Mouse (Mus musculus): Measurements from ENCODE around the gene Bcl9. TPM values are rescaled to one million over a fixed set of nuclear protein-coding genes. Genes with fewer than 3 reads are reported as not detected.

Gene Bcl9
- polyA plus RNA-seq, 1 experiment from 2014 or later = 86.4 TPM

DNA sequence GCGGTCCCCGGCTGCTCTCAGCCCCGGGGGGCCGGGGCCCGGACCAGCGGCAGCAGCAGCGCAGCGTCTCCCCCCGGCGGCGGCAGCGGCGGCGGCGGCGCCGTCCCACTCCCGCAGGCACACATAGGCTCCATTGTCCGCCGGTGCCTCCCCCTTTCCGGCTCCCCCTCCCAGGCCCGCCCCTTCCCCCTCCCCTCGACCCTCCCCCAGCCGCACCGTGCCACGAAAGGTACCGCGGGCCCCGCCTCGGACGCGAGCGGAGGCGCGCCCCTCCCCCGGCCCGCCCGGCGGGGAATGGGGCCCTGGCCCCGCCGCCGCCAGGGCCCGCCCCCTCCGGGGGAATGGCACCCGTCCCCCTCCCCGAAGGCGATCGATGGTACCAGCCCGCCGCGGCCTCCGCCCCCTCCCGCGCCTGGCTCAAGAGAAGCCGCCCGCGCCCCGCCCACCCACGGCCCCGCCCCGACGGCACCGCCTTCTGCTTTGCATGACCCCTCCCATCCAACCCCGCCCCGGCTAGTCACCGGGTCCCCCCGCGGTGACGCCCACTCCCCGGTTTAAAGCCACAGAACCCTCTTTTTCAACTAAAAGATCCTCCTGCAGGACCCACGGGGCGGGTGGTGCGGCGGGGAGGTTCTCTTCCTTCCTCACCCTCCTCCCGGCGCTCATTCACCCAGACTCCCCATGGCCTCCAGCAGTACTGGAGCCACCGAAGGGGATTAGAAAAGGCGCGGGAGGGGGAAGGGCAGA is 70.3 kb downstream of the Bcl9 start:
- H3K9ac ChIP-seq = peak overlapping the region; percentile 92
- 1% methylated on average over 32 of the region's 79 CpGs for WGBS
- peak overlapping the region; percentile 95 for H3K27ac ChIP-seq
- peak; percentile 91 for ATAC-seq (ENCODE audit: low FRiP score)
- H3K9me3 ChIP-seq = no peaks in the 10 kb centered on the region
- peak overlapping the region; percentile 75 for H3K4me2 ChIP-seq
- peak overlapping the region; percentile 79 for H3K4me3 ChIP-seq
- no peaks in the 10 kb centered on the region for H3K27me3 ChIP-seq
- H3K4me1 ChIP-seq (replicated peaks) = peaks cover 46% of the 10 kb centered on the region
- H3K36me3 ChIP-seq = peaks cover 11% of the 10 kb centered on the region; the same call in 1 of the 2 replicates

DNA sequence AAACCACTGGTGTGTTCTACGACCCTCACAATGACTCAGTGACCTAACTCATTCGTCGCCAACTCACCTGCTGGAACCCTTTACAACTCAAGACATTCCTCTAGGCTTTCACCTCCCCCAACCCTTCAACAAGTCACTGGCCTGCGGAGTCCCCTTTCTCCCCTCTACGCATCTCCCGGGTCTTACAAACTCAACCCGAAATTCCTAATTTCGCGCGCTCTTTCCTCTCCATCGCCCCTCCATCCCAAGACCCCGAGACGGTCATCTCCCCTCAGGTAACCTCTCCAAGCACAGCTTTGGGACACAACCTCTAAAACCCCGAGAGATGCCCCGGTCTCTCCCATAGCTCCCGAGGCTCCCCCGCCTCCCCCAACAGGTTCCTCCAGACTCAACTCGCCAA is 71.0 kb downstream of the Bcl9 start:
- H3K4me3 ChIP-seq = peak overlapping the region; percentile 79
- H3K27ac ChIP-seq = peak overlapping the region; percentile 95
- WGBS = 1% methylated on average over 18 of the region's 18 CpGs
- peak overlapping the region; percentile 92 for H3K9ac ChIP-seq
- H3K27me3 ChIP-seq = no peaks in the 10 kb centered on the region
- H3K36me3 ChIP-seq = peaks cover 14% of the 10 kb centered on the region; the same call in 1 of the 2 replicates
- H3K4me1 ChIP-seq (replicated peaks) = peaks cover 46% of the 10 kb centered on the region
- H3K9me3 ChIP-seq = no peaks in the 10 kb centered on the region
- peak overlapping the region; percentile 75 for H3K4me2 ChIP-seq
- peak; percentile 34; the same call in 1 of the 2 replicates for ATAC-seq (ENCODE audit: low FRiP score)

DNA sequence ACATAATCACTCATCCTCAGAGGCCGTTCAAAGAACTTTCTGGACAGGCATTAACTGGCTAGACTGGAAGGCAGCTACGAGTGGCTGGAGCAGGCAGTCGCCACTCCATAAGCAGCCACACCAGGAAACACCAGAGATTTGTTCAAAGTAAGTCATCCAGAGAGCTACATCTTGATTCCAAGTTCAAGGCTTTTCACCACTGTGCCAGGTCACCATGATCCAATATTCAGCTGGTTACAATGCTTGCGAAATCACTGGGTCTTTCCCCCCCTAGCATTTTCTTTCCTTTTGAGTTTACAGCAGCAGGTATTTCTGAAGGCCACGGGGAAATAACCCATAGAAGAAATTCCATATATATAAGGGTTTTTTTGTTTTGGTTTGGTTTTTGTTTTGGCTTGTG is 72.5 kb downstream of the Bcl9 start:
- Histone ChIP-seq H3K36me3 (peaks cover 25% of the 10 kb centered on the region), H3K4me2 (no peak overlapping the region), H3K9me3 (no peaks in the 10 kb centered on the region), H3K4me3 (no peak overlapping the region), H3K27me3 (no peaks in the 10 kb centered on the region), H3K4me1 (replicated peaks) (peaks cover 46% of the 10 kb centered on the region), H3K9ac (no peak overlapping the region), H3K27ac (no peak overlapping the region)
- ATAC-seq (ENCODE audit: low FRiP score) = no peak
- 79% methylated on average over 5 of the region's 5 CpGs for WGBS

DNA sequence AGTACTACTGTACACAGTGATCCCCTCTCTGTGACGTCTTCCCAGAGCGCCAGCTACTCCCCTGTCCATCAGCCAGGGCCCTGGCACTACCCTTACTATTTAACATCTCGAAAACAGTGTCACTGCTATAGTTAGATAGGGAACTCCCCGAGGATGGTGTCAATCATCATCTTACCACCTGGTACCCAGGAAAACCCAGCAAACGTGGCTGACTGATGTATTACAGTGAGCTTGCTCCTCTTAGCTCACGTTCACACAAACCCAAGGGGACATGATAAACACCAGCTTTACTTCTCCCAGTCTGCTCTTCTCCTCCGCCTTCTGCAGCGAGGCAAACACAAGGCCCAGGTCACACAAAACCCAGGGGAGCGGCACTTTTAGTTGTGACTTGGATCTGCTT is 74.5 kb downstream of the Bcl9 start:
- H3K36me3 ChIP-seq = peaks cover 42% of the 10 kb centered on the region
- ATAC-seq (ENCODE audit: low FRiP score) = no peak
- WGBS = 61% methylated on average over 9 of the region's 9 CpGs
- no peak overlapping the region for H3K4me3 ChIP-seq
- no peaks in the 10 kb centered on the region for H3K9me3 ChIP-seq
- no peak overlapping the region for H3K9ac ChIP-seq
- no peaks in the 10 kb centered on the region for H3K27me3 ChIP-seq
- H3K27ac ChIP-seq = no peak overlapping the region
- H3K4me2 ChIP-seq = no peak overlapping the region
- peaks cover 41% of the 10 kb centered on the region for H3K4me1 ChIP-seq (replicated peaks)

DNA sequence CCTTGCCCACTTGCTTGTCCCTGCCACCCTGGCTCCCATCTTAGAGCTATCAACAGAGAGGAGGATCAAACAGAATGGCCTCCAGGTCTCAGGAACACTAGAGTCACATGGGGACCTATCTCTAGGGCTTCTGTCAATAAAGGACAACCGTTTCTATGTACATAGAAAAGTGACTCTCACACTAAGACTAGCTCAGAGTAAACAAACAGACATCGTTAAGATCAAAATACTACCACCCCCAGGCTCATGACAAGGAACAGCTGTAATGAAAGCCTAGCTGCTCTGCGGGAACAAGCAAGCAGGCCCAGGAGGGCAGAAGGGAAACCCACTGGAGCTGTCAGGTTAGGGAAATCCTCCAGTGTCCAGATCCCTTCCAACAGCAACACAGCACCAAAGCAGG is 82.2 kb downstream of the Bcl9 start:
- ATAC-seq (ENCODE audit: low FRiP score) = no peak
- Histone ChIP-seq H3K36me3 (peaks cover 86% of the 10 kb centered on the region), H3K4me1 (replicated peaks) (peaks cover 12% of the 10 kb centered on the region), H3K4me3 (no peak overlapping the region), H3K4me2 (no peak overlapping the region), H3K27ac (no peak overlapping the region), H3K9ac (no peak overlapping the region), H3K9me3 (no peaks in the 10 kb centered on the region), H3K27me3 (no peaks in the 10 kb centered on the region)
- WGBS = 83% methylated on average over 3 of the region's 3 CpGs

DNA sequence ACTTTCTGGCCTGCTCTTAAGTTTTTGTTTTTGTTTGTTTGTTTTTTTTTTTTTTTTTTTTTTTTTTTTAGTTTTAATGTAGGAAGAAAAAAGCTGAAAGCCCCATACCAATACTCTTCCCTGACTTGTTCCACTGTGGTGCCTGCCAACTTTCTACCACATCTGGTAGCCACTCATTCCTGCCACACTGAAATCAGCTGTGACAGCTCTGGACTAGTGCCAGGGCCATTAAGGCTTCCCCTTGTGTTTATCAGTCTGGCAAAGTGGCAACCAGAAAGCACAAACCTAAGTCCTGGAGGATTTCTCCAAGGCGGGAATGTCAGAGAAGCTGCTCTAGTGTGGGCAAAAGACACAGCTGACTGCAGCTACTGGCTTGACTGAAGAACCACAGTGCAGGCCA is 83.3 kb downstream of the Bcl9 start:
- Histone ChIP-seq H3K4me1 (replicated peaks) (peaks cover 12% of the 10 kb centered on the region), H3K27ac (0 out of 2 replicates have a peak overlapping the region, but pooled peaks have one; percentile 31), H3K4me3 (no peak overlapping the region), H3K9ac (no peak overlapping the region), H3K36me3 (peaks cover 86% of the 10 kb centered on the region), H3K9me3 (no peaks in the 10 kb centered on the region), H3K27me3 (no peaks in the 10 kb centered on the region), H3K4me2 (no peak overlapping the region)
- no peak for ATAC-seq (ENCODE audit: low FRiP score)
- 57% methylated on average over 1 of the region's 1 CpGs for WGBS

DNA sequence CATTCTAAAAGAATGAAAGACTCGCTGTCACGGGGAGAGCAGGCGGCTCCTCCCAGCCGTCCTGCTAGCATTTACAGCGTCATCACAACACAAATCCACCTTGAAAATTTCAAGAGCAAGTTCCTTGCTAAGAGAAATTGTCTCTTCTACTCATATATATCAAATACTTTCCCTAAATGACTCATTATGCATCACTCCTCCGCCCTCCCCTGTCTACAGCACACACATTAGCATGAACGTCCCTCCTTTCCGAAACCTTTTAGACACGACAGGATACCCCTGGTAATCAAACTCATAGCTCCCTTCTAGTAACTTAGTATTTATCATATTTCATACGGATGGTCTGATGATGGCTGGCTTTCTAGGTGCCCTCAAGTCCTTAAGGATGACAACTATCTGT is 83.8 kb downstream of the Bcl9 start:
- Histone ChIP-seq H3K36me3 (peaks cover 86% of the 10 kb centered on the region), H3K27me3 (no peaks in the 10 kb centered on the region), H3K27ac (no peak overlapping the region), H3K9me3 (no peaks in the 10 kb centered on the region), H3K9ac (no peak overlapping the region), H3K4me1 (replicated peaks) (peaks cover 12% of the 10 kb centered on the region), H3K4me3 (no peak overlapping the region), H3K4me2 (no peak overlapping the region)
- no peak for ATAC-seq (ENCODE audit: low FRiP score)
- WGBS = 92% methylated on average over 10 of the region's 10 CpGs

DNA sequence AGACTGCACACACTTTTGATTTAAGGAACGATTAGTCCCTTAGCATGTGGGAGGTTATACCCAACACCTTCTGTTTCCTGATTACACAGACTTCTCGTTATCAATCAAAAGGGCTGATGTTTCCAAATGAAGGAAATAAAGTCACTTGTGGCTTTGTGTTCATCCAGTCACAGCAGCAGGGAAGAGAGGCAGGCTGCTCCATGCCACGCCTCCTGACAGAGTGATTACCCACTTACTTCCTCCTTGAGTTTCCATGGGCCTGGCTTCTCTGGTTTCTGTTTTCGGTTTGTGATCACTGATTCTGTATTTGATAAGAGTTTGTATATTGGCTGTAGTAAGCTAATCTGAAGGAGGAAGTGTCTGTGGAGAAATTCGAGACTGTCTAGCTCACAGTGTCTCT is 86.5 kb downstream of the Bcl9 start:
- Histone ChIP-seq H3K27ac (no peak overlapping the region), H3K9ac (no peak overlapping the region), H3K36me3 (peaks cover 97% of the 10 kb centered on the region), H3K9me3 (no peaks in the 10 kb centered on the region), H3K4me1 (replicated peaks) (peaks cover 16% of the 10 kb centered on the region), H3K4me3 (no peak overlapping the region), H3K27me3 (no peaks in the 10 kb centered on the region), H3K4me2 (no peak overlapping the region)
- 89% methylated on average over 5 of the region's 5 CpGs for WGBS
- ATAC-seq (ENCODE audit: low FRiP score) = no peak

DNA sequence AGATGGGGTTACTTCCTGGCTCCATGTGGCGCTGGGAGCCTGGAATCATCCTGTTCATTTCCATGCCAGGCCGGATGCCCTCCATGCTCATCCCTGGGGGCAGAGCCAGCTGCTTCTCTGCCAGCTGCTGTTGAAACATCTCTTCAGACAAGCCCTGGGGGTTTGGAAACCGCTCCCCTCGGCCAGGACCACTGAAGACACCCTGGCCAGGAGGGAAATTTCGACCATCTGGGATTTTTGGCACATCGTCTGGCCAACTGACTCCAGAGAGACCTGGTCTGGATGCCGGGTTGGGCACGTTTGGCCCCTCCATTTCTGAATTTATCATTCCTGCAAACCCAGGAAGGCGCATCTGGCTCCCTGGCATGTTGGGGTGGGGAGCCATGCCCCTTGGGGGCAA is 88.4 kb downstream of the Bcl9 start:
- Histone ChIP-seq H3K27me3 (no peaks in the 10 kb centered on the region), H3K9ac (peak overlapping the region; percentile 19; the same call in 1 of the 2 replicates), H3K4me1 (replicated peaks) (peaks cover 7% of the 10 kb centered on the region), H3K36me3 (peaks cover 97% of the 10 kb centered on the region), H3K4me2 (no peak overlapping the region), H3K9me3 (no peaks in the 10 kb centered on the region), H3K27ac (no peak overlapping the region), H3K4me3 (no peak overlapping the region)
- no peak for ATAC-seq (ENCODE audit: low FRiP score)
- 77% methylated on average over 9 of the region's 9 CpGs for WGBS

DNA sequence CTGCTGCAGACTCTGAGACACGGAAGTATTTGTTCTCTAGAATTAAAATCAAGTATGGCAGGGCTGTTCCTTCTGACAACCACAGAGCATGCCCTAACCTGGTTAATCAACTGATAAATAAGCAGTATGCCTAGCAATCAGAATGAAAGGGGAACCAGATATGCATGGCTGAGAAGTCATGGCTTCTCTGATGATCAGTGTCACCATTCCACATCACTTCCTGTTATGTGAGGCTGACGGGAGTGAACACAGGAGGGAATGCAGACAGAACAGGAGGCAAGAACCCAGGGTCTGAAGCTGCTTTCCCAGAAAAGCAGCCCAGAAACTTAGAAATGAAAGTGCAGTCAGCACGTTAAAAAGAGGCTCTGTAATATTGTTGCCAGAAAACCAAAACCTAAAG is 91.2 kb downstream of the Bcl9 start:
- Histone ChIP-seq H3K27ac (no peak overlapping the region), H3K4me3 (no peak overlapping the region), H3K4me1 (replicated peaks) (peaks cover 4% of the 10 kb centered on the region), H3K9me3 (no peaks in the 10 kb centered on the region), H3K36me3 (peaks cover 77% of the 10 kb centered on the region), H3K4me2 (no peak overlapping the region), H3K9ac (no peak overlapping the region), H3K27me3 (no peaks in the 10 kb centered on the region)
- WGBS = 81% methylated on average over 3 of the region's 3 CpGs
- ATAC-seq (ENCODE audit: low FRiP score) = no peak

DNA sequence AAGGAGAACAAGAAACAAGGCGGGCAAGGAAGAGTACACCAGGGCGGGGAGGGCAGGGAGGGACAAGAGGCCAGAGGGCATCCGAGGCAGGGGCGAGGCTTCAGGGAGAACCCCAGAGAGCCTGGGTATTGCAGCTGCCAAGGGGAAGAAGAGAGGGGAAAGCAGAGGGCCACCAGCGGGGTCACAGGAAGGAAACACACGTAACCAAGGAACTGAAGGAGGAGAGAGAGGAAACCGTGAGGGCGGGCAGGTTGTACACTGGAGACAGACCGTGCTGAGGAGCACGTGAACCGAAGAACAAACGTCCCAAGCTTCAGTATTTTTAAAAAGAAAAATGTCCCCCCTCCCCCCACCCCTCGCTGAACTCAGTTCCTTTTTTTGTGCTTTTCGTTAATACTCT is 93.8 kb downstream of the Bcl9 start:
- H3K4me2 ChIP-seq = no peak overlapping the region
- no peak for ATAC-seq (ENCODE audit: low FRiP score)

DNA sequence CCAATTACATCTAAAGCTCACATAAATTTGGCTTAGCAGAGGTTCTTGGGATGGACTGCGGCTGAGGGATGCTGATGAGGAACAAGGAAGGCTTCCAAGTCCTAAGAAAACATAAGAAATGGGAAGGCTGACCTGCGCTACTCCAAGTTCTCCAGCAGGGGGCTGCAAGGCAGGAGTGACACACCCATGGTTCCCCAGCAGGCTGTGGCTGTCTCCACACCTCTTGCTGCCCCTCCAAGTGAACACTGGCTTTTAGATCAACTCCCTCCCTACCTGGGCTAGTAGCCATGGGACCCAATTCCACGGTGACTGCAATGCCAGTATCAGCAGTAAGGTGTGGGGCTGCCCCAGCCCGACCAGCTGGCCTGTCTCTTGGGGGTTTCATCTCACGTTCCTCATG is 95.8 kb downstream of the Bcl9 start:
- ATAC-seq (ENCODE audit: low FRiP score) = peak; percentile 9; the same call in 1 of the 2 replicates

More for the DNA sequence above, 93.8 kb downstream of the Bcl9 start:
- Histone ChIP-seq H3K36me3 (peaks cover 52% of the 10 kb centered on the region), H3K4me3 (no peak overlapping the region), H3K27ac (no peak overlapping the region), H3K9me3 (no peaks in the 10 kb centered on the region), H3K9ac (no peak overlapping the region), H3K4me1 (replicated peaks) (peaks cover 14% of the 10 kb centered on the region), H3K27me3 (no peaks in the 10 kb centered on the region)
- 78% methylated on average over 14 of the region's 14 CpGs for WGBS

DNA sequence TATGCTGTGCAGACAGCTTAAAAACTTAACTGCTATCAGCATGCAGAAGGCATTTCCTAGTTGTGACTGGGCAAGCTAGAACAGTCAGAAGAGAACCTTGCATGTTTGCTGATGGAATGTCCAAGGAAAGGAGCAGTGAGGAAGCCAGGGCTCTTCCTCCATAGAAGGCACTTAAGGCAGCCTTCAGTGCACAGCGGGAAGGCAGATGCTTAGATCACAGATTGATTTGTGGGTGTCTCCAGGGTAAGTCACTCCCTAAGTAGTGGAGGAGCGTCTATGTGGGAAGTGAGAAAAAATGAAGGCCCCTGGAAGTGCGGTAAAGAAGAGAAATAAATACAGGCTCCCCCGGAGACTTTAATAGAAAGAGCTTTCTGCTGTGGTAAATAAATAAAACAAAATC is 98.5 kb downstream of the Bcl9 start:
- Histone ChIP-seq H3K4me3 (no peak overlapping the region), H3K4me1 (replicated peaks) (peaks cover 10% of the 10 kb centered on the region), H3K9ac (no peak overlapping the region), H3K36me3 (peaks cover 6% of the 10 kb centered on the region), H3K27ac (no peak overlapping the region), H3K27me3 (no peaks in the 10 kb centered on the region), H3K9me3 (no peaks in the 10 kb centered on the region), H3K4me2 (no peak overlapping the region)
- ATAC-seq (ENCODE audit: low FRiP score) = no peak
- WGBS = 22% methylated on average over 4 of the region's 4 CpGs

More for the DNA sequence above, 95.8 kb downstream of the Bcl9 start:
- Histone ChIP-seq H3K9ac (no peak overlapping the region; the same call in 1 of the 2 replicates), H3K27ac (no peak overlapping the region), H3K9me3 (no peaks in the 10 kb centered on the region), H3K27me3 (no peaks in the 10 kb centered on the region), H3K4me1 (replicated peaks) (peaks cover 10% of the 10 kb centered on the region), H3K4me3 (no peak overlapping the region), H3K36me3 (peaks cover 33% of the 10 kb centered on the region), H3K4me2 (no peak overlapping the region)
- 46% methylated on average over 5 of the region's 5 CpGs for WGBS
